Mouse (Mus musculus): ENCODE data around the gene Cdc37l1. TPM values are rescaled to one million over a fixed set of nuclear protein-coding genes. Genes with fewer than 3 reads are reported as not detected.
A peak's percentile ranks its signal among the peaks of the same experiment; 100 is the strongest.

The Cdc37l1 gene
- total and polyA plus RNA-seq, 3 experiments = 17.2 to 27.7 TPM; not detected in 1

- Histone ChIP-seq H3K79me2 (ENCODE audit: control insufficient read depth, insufficient read depth, low read length, poor library complexity) (peaks cover 28% of the 10 kb centered on the region), H3K4me1 (ENCODE audit: control insufficient read depth in 1 of 2, insufficient read depth in 2 of 2, low read length in 2 of 2) (peaks cover 4 to 10% of the 10 kb centered on the region in 2 experiments), H3K27me3 (ENCODE audit: control insufficient read depth in 1 of 2, insufficient read depth in 2 of 2, low read length in 2 of 2) (no peaks in the 10 kb centered on the region), H3K36me3 (ENCODE audit: control insufficient read depth in 1 of 2, insufficient read depth in 2 of 2, low read length in 2 of 2) (peaks cover 0 to 15% of the 10 kb centered on the region in 2 experiments; a peak in 2 of 4 replicates), H3K27ac (ENCODE audit: control insufficient read depth, low read depth, low read length) (peak overlapping the region; percentile 40; the same call in 1 of the 2 replicates), H3K9me3 (replicated peaks; ENCODE audit: insufficient read depth, low read length) (no peaks in the 10 kb centered on the region), H3K4me3 (ENCODE audit: control insufficient read depth in 1 of 2, insufficient read depth in 1 of 2, low read depth in 2 of 2, low read length in 2 of 2) (peak overlapping the region; percentile 93 to 98), H3K9ac (ENCODE audit: control insufficient read depth, low read depth, low read length, poor library complexity, severe bottlenecking) (peak overlapping the region; percentile 84)
- no peak for TF ChIP-seq GATA1 (IDR thresholded peaks at IDR 0.05; ENCODE audit: low read depth, low read length)
- TF ChIP-seq SIN3A (IDR thresholded peaks at IDR 0.05; ENCODE audit: low read length) = 0 out of 2 replicates have a peak, but pooled peaks have one; percentile 21
- TF ChIP-seq CHD1 (IDR thresholded peaks at IDR 0.05; ENCODE audit: low read depth, low read length) = 0 out of 2 replicates have a peak, but pooled peaks have one; percentile 73
- peak; percentile 42 for DNase-seq (ENCODE audit: low read depth, low spot score)
Measured at GRCm38 (mm10) chr19:29046961-29047333, 56.8 kb downstream of the Cdc37l1 start.

- H3K9ac ChIP-seq (ENCODE audit: control insufficient read depth, low read depth, low read length, poor library complexity, severe bottlenecking) = peak within 1 kb of the TSS; percentile 84
- H3K27ac ChIP-seq (ENCODE audit: control insufficient read depth, low read depth, low read length) = peak within 1 kb of the TSS; percentile 40
- peaks cover 0 to 15% of the 10 kb centered on the region in 2 experiments; a peak in 2 of 4 replicates for H3K36me3 ChIP-seq (ENCODE audit: control insufficient read depth in 1 of 2, insufficient read depth in 2 of 2, low read length in 2 of 2)
- peaks cover 4 to 10% of the 10 kb centered on the region in 2 experiments for H3K4me1 ChIP-seq (ENCODE audit: control insufficient read depth in 1 of 2, insufficient read depth in 2 of 2, low read length in 2 of 2)
- peak; percentile 77 for DNase-seq (ENCODE audit: low read depth, low spot score)
- no peaks in the 10 kb centered on the region for H3K9me3 ChIP-seq (replicated peaks; ENCODE audit: insufficient read depth, low read length)
- H3K79me2 ChIP-seq (ENCODE audit: control insufficient read depth, insufficient read depth, low read length, poor library complexity) = peaks cover 26% of the 10 kb centered on the region
- H3K4me3 ChIP-seq (ENCODE audit: control insufficient read depth in 1 of 2, insufficient read depth in 1 of 2, low read depth in 2 of 2, low read length in 2 of 2) = peak within 1 kb of the TSS; percentile 93 to 98
- no peaks in the 10 kb centered on the region for H3K27me3 ChIP-seq (ENCODE audit: control insufficient read depth in 1 of 2, insufficient read depth in 2 of 2, low read length in 2 of 2)
- TF ChIP-seq ZKSCAN1 (IDR thresholded peaks at IDR 0.05; ENCODE audit: low read depth, low read length) = no peak
- TF ChIP-seq GATA1 (IDR thresholded peaks at IDR 0.05; ENCODE audit: low read depth, low read length) = no peak
- TF ChIP-seq NRF1 (IDR thresholded peaks at IDR 0.05; ENCODE audit: insufficient read depth, low read depth, low read length, poor library complexity, severe bottlenecking) = peak; percentile 59
- peak; percentile 78 for TF ChIP-seq ELF1 (IDR thresholded peaks at IDR 0.05; ENCODE audit: low read depth, low read length)
- TF ChIP-seq MAX (IDR thresholded peaks at IDR 0.05; ENCODE audit: low read length) = peak; percentile 36; the same call in 1 of the 2 replicates
- peak in 2 of 3 experiments; percentile 28 to 46; a peak in 2 of 6 replicates for TF ChIP-seq CTCF (IDR thresholded peaks at IDR 0.05 in 2 of 3, conservative IDR thresholded peaks at IDR 0.05 in 1 of 3; ENCODE audit: control insufficient read depth in 1 of 3, insufficient read depth in 1 of 3, low read depth in 2 of 3, low read length in 3 of 3, poor library complexity in 1 of 3, severe bottlenecking in 1 of 3)
- no peak for TF ChIP-seq CHD2 (IDR thresholded peaks at IDR 0.05; ENCODE audit: low read length)
- no peak for TF ChIP-seq SIN3A (IDR thresholded peaks at IDR 0.05; ENCODE audit: low read length)
- TF ChIP-seq MEF2A (IDR thresholded peaks at IDR 0.05; ENCODE audit: extremely low read depth, insufficient replicate concordance, low read depth, low read length, poor library complexity, severe bottlenecking) = no peak
- no peak for TF ChIP-seq JUND (IDR thresholded peaks at IDR 0.05; ENCODE audit: low read depth, low read length)
- no peak for TF ChIP-seq POLR2AphosphoS2 (IDR thresholded peaks at IDR 0.05; ENCODE audit: low read length)
- TF ChIP-seq MYC (IDR thresholded peaks at IDR 0.05; ENCODE audit: low read depth, low read length) = peak; percentile 68
- no peak for TF ChIP-seq POLR2AphosphoS5 (IDR thresholded peaks at IDR 0.05; ENCODE audit: borderline replicate concordance, low read depth, low read length)
- peak; percentile 83 for TF ChIP-seq NELFE (IDR thresholded peaks at IDR 0.05; ENCODE audit: low read depth, low read length)
- TF ChIP-seq TAL1 (IDR thresholded peaks at IDR 0.05; ENCODE audit: low read length) = no peak
- no peak for TF ChIP-seq EP300 (IDR thresholded peaks at IDR 0.05; ENCODE audit: low read depth in 1 of 2, low read length in 2 of 2)
- no peak for TF ChIP-seq MYB (IDR thresholded peaks at IDR 0.05; ENCODE audit: low read depth, low read length)
- TF ChIP-seq CHD1 (IDR thresholded peaks at IDR 0.05; ENCODE audit: low read depth, low read length) = 0 out of 2 replicates have a peak, but pooled peaks have one; percentile 60
- TF ChIP-seq POLR2A (IDR thresholded peaks at IDR 0.05; ENCODE audit: control insufficient read depth in 1 of 2, insufficient read depth in 1 of 2, low read depth in 1 of 2, low read length in 2 of 2, poor library complexity in 1 of 2) = peak; percentile 66 to 71
- TF ChIP-seq TCF12 (IDR thresholded peaks at IDR 0.05; ENCODE audit: low read depth, low read length) = no peak; the same call in 1 of the 2 replicates
- no peak for TF ChIP-seq RCOR1 (IDR thresholded peaks at IDR 0.05; ENCODE audit: low read depth, low read length)
- TF ChIP-seq SMC3 (IDR thresholded peaks at IDR 0.05; ENCODE audit: low read depth, low read length) = peak; percentile 35; the same call in 1 of the 2 replicates
- no peak; the same call in 1 of the 2 replicates for TF ChIP-seq HCFC1 (IDR thresholded peaks at IDR 0.05; ENCODE audit: low read depth, low read length)
- no peak for TF ChIP-seq GABPA (IDR thresholded peaks at IDR 0.05; ENCODE audit: low read depth, low read length)
- TF ChIP-seq MXI1 (IDR thresholded peaks at IDR 0.05; ENCODE audit: low read depth, low read length) = peak; percentile 81
- peak; percentile 24; the same call in 1 of the 2 replicates for TF ChIP-seq UBTF (IDR thresholded peaks at IDR 0.05; ENCODE audit: borderline replicate concordance, insufficient read depth, low read depth, low read length)
- TF ChIP-seq ETS1 (IDR thresholded peaks at IDR 0.05; ENCODE audit: low read depth, low read length) = 0 out of 2 replicates have a peak, but pooled peaks have one; percentile 13
- peak; percentile 70 for TF ChIP-seq ZNF384 (IDR thresholded peaks at IDR 0.05; ENCODE audit: low read depth, low read length)
Measured at GRCm38 (mm10) chr19:29047334-29048170, 57.4 kb downstream of the Cdc37l1 start, which contains the start of gene Ak3. TSS of gene Ak3 (minus strand) at chr19:29047961.
